Mouse (Mus musculus): ENCODE data around the gene Zdhhc21.

GRCm38 (mm10) chr4:82872548-82872947 is 12.8 kb upstream of the Zdhhc21 start:
- TF ChIP-seq POLR2A (IDR thresholded peaks at IDR 0.05; ENCODE audit: low read depth, low read length) (no peak), CTCF (IDR thresholded peaks at IDR 0.05; ENCODE audit: borderline replicate concordance, insufficient read depth, low read length) (no peak)

All from embryonic fibroblast, embryonic 13.5 days (primary cell).